Mouse (Mus musculus): ENCODE data around the gene Nckap5.

Gene Nckap5

GRCm38 (mm10) chr1:126765506-126766170 is 65.0 kb downstream of the Nckap5 start:
- peak; percentile 29 for DNase-seq (ENCODE audit: low read depth, low spot score)

GRCm38 (mm10) chr1:126764201-126764600 is 66.4 kb downstream of the Nckap5 start:
- no peak for DNase-seq (ENCODE audit: low read depth, low spot score)

DNA sequence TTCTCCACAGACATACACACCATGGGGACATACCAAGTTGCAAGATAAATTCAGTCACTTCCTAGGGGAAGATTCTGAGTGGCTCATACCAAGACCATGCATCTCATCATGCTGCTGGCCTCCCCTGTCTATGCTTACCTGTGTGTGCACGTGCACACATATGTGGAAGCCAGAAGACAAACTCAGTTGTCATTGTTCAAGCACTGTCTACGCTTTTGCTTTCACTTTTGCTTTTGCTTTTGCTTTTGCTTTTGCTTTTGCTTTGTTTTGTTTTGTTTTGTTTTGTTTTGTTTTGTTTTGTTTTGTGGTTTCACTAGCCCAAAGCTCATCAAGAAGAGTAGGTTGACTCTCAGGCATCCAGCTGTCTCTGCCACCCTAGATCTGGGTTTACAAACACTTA is 67.4 kb downstream of the Nckap5 start:
- DNase-seq (ENCODE audit: low read depth, low spot score): no peak

GRCm38 (mm10) chr1:126760386-126760785 is 70.2 kb downstream of the Nckap5 start:
- no peak for DNase-seq (ENCODE audit: low read depth, low spot score)

DNA sequence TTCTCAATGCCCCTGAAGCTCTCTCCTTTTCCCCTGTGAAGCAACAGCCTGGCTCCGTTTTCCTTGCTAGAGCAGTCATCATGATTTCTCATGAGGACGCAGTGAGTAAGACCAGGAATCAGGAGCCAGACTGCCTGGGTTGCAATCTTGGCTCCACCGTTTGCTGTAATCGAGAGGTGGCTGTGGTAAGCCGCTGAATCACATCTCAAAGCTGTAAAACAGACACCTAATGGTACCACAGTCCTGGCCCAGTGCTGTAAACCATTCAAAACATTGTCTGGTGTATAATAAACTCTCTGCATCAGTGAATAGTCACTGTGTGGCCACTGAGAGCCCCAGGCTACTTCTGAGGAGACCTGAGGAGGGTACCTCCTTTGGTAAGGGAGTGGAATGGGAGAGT is 74.9 kb downstream of the Nckap5 start:
- DNase-seq (ENCODE audit: low read depth, low spot score): no peak

GRCm38 (mm10) chr1:126753611-126754010 is 77.0 kb downstream of the Nckap5 start:
- DNase-seq (ENCODE audit: low read depth, low spot score): no peak

GRCm38 (mm10) chr1:126752247-126753037 is 78.2 kb downstream of the Nckap5 start:
- no peak for DNase-seq (ENCODE audit: low read depth, low spot score)

- DNase-seq (ENCODE audit: low read depth, low spot score): no peak
Measured at GRCm38 (mm10) chr1:126751137-126751536, 79.5 kb downstream of the Nckap5 start.

- no peak for DNase-seq (ENCODE audit: low read depth, low spot score)
Measured at GRCm38 (mm10) chr1:126750156-126750555, 80.4 kb downstream of the Nckap5 start.

DNA sequence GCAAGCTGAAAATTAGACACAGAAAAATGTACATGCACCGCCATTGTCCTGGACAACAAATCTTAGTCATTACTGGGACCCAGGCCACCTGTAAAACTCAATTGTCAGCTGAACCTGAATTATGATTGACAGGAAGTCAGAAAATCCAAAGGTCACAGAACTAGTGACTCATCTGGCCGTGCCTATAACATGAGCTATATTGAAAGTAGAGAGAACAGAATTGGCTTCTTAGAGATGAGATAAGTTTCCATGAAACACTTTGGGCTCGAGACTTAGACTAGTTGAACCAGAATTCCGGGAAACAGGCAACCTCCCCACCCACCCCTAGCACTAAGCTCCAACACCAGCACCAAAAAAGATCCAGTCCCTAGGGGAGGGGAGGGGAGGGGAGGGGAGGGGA is 82.7 kb downstream of the Nckap5 start:
- no peak for DNase-seq (ENCODE audit: low read depth, low spot score)

GRCm38 (mm10) chr1:126745482-126746136 is 85.0 kb downstream of the Nckap5 start:
- DNase-seq (ENCODE audit: low read depth, low spot score): no peak

DNA sequence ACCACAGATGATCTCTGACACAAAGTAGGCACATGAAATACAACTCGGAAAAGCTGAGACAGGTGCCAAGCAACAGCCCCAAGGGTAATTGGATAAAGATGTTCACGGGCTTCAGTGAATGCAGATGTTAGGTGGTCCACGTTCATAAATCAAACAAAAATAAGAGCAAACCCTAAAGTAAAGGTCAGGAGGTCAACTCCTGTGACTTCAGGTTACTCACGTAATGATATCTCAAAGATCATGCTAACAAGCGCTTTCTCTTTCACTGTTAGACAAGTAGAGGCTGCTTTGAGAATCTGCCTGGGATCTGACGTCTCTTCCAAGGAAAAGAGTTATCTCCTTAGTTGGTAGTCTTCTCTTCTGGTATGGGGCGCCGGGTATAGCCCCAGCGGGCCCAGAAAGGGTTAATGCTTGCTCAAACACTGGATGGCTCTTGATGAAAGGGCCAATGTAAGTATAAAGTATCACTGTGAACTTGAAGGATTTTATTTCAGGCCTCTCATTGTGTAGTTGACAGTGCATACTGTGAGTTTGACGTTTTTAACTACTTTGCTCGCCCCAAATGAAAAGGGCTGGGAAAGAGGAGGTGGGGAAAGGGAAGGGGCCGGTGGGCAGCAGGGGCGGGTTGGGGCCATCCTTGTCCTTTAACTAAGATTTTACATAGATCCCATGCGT is 85.8 kb downstream of the Nckap5 start:
- DNase-seq (ENCODE audit: low read depth, low spot score): no peak

GRCm38 (mm10) chr1:126738291-126738640 is 92.3 kb downstream of the Nckap5 start:
- no peak for DNase-seq (ENCODE audit: low read depth, low spot score)

DNA sequence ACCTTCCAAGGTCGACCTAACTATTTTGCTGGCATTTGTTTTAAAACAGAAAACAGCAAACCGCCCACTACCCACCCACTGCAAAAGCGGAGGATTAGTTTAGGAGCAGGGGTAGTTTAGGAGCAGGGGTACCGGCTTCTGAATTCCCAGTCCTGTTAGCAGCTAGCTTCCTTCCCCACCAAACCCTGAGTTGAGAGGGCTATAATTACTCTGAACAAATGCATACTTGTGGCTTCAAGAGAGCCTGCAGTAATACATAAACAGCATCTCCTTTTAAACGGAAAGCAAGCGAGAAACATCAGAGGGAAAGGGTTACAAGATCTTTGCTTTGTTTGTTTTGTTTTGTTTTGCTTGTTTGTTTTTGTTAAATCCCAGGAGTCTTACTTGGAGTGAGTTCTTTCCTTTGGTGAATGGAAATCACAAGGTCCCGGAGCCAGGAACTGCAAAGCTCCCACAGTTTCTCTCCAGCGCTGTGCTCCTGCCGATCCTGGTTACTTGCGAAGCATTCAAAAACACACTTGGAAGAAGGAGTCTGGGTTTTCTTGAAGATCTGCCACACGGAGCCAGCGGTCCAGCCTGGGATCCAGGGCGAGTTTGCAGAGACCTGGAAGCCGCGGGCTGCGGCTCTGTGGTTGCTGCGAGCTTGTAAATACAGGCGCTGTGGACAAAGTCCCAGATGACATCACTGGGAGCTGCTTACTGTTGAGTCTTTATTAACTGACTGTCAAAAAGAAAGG is 92.9 kb downstream of the Nckap5 start:
- DNase-seq (ENCODE audit: low read depth, low spot score): peak; percentile 28

DNA sequence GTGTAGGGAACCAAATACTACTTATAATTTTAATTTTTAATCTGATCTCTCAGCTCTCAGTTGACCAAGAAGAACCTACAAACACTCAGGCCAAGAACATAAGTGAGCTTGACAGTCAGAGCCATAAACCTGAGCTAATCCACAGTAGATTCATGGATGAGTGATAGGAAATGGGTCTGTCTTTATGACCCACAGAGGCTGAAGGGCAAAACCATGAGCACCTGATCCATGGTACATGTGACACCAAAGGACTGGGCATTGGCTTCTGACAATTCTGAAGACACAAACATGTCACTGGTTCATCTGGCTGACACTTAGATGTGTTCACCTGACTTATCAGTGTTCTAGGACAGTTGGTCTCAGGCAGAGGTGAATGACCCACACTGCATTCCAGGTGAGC is 98.9 kb downstream of the Nckap5 start:
- DNase-seq (ENCODE audit: low read depth, low spot score): no peak

GRCm38 (mm10) chr1:126726400-126727055 is 104.1 kb downstream of the Nckap5 start:
- no peak for DNase-seq (ENCODE audit: low read depth, low spot score)

DNA sequence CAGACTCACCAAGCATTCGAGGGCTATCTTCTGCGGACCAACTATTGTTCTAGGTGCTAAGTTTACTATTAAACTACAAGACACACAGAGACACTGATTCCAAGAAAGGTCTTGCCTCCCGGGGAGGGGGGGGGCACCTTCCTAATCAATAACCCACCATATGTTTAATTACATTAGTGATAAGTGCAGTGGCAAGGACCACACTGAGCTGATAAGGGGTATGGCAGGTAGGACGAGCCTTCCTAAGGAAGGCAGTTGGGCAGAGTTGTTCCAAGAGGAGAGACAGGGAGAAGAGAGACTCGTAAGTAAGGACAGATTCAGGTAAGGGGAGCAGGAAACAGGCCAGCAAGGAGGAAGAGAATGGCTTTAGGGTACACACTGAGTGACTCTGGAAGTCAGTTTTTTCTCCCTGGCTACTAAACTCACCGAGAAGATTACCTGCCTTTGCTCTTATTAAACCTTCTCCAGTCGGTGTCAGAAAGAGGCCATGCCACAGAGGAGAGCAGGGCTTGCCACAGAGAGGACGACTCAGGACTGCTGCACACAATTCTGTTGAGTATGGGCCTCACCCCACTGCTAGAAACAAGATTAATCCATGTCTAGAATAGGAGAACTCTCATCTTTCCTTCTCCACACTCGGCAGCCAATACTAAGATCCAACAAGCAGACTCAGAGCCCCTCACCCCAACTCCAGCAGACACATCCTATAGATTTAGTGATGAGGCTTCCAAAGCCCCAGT is 104.8 kb downstream of the Nckap5 start:
- no peak for DNase-seq (ENCODE audit: low read depth, low spot score)

GRCm38 (mm10) chr1:126721917-126722316 is 108.7 kb downstream of the Nckap5 start:
- DNase-seq (ENCODE audit: low read depth, low spot score): no peak

- no peak for DNase-seq (ENCODE audit: low read depth, low spot score)
Measured at GRCm38 (mm10) chr1:126719733-126720348, 110.8 kb downstream of the Nckap5 start.

GRCm38 (mm10) chr1:126706611-126707010 is 124.0 kb downstream of the Nckap5 start:
- DNase-seq (ENCODE audit: low read depth, low spot score): no peak
